9 mouse cellular contexts compared by ENCODE assay signal in genomic region chr4:57462378-57462777, GRCm38 (mm10). TPM values are rescaled to one million over a fixed set of nuclear protein-coding genes. Genes with fewer than 3 reads are reported as not detected.
DNase-seq lines count a peak whose midpoint lies in the region; ATAC-seq and TF ChIP-seq lines count a peak whose summit lies in the region.
"Had no signal": no experiment of that assay in that cellular context is flagged by ENCODE, and none has a peak within 500 bp of the region (broad histone marks: within the 10 kb centered on the region; RNA-seq: fewer than 3 reads in every experiment).

No protein-coding gene starts in this region.

- H3K4me3 ChIP-seq in ES-E14 (ENCODE audit: insufficient read depth in 1 of 2, low read depth in 1 of 2, low read length in 2 of 2, poor library complexity in 1 of 2, severe bottlenecking in 1 of 2), result no peak overlapping the region
- no peak overlapping the region for H3K4me3 ChIP-seq in lung, adult 2 months (replicated peaks; ENCODE audit: extremely low read depth, low read depth, low read length)
- H3K4me3 ChIP-seq in hindbrain, embryonic 12.5 days, result no peak overlapping the region
- H3K4me3 ChIP-seq: myocyte had no signal

- in situ Hi-C loops in ES-E14 (cut with MboI; ENCODE audit: low sequenced_read_pairs in 2 of 2, unreplicated experiment in 2 of 2), result no loop called here

- WGBS in lung, adult 2 months, result 55% methylated on average over 3 of the region's 3 CpGs
- 61% methylated on average over 3 of the region's 3 CpGs for WGBS in hindbrain, embryonic 12.5 days

- no peak for ATAC-seq in erythroid progenitor cell, adult 5-6 weeks (replicated peaks; ENCODE audit: low FRiP score, poor library complexity, severe bottlenecking)
- ATAC-seq in megakaryocyte progenitor cell, adult 5-6 weeks (replicated peaks; ENCODE audit: poor library complexity), result no peak
- no peak for ATAC-seq in hindbrain, embryonic 12.5 days (ENCODE audit: low FRiP score)

- no peak overlapping the region for H3K9ac ChIP-seq in ES-E14 (ENCODE audit: insufficient read depth, low read depth, low read length, poor library complexity, severe bottlenecking)
- no peak overlapping the region for H3K9ac ChIP-seq in hindbrain, embryonic 12.5 days

- no peak overlapping the region for H3K27ac ChIP-seq in ES-E14 (ENCODE audit: insufficient read depth, low read depth, low read length, poor library complexity, severe bottlenecking)
- H3K27ac ChIP-seq in hindbrain, embryonic 12.5 days, result no peak overlapping the region

- H3K4me2 ChIP-seq in hindbrain, embryonic 12.5 days (replicated peaks), result no peak overlapping the region

- no peaks in the 10 kb centered on the region for H3K27me3 ChIP-seq in hindbrain, embryonic 12.5 days

- 0 out of 2 replicates have a peak, but pooled peaks have one; percentile 2 for TF ChIP-seq CTCF in lung, adult 2 months (IDR thresholded peaks at IDR 0.05; ENCODE audit: insufficient read depth, low read length)

- H3K36me3 ChIP-seq in ES-E14 (ENCODE audit: control insufficient read depth, insufficient read depth, low read length, poor library complexity, severe bottlenecking), result no peaks in the 10 kb centered on the region
- H3K36me3 ChIP-seq in hindbrain, embryonic 12.5 days, result no peaks in the 10 kb centered on the region

- no peaks in the 10 kb centered on the region for H3K4me1 ChIP-seq in ES-E14 (ENCODE audit: control insufficient read depth in 2 of 2, insufficient read depth in 2 of 2, low read length in 2 of 2, poor library complexity in 1 of 2)
- H3K4me1 ChIP-seq in lung, adult 2 months (ENCODE audit: control insufficient read depth, insufficient read depth, low read length), result no peaks in the 10 kb centered on the region
- no peaks in the 10 kb centered on the region for H3K4me1 ChIP-seq in hindbrain, embryonic 12.5 days

- TF ChIP-seq POLR2A in lung, adult 2 months (IDR thresholded peaks at IDR 0.05; ENCODE audit: borderline replicate concordance, extremely low read depth, low read depth, low read length), result no peak

- H3K9me3 ChIP-seq in ES-E14 (ENCODE audit: control insufficient read depth, insufficient read depth, low read depth, low read length), result no peaks in the 10 kb centered on the region
- no peaks in the 10 kb centered on the region for H3K9me3 ChIP-seq in hindbrain, embryonic 12.5 days (replicated peaks)

- DNase-seq in layer of hippocampus, postnatal 10 days (ENCODE audit: low spot score in 2 of 2), result peak; percentile 22 to 38
- DNase-seq in layer of hippocampus, adult 9-10 months (ENCODE audit: low spot score), result no peak
- peak; percentile 35 for DNase-seq in ES-E14 (ENCODE audit: low read depth, low spot score)
- DNase-seq in adrenal gland, postnatal 14 days, result peak; percentile 68
- DNase-seq in lung, adult 2 months, result no peak

TF ChIP-seq in ES-E14, 5 proteins besides CTCF, POLR2A, EP300 and RAD21:
- TF ChIP-seq CHD2 (IDR thresholded peaks at IDR 0.05; ENCODE audit: low read depth, low read length), result no peak
- no peak for TF ChIP-seq MAFK (IDR thresholded peaks at IDR 0.05; ENCODE audit: insufficient read depth, low read depth, low read length)
- TF ChIP-seq HCFC1 (IDR thresholded peaks at IDR 0.05; ENCODE audit: borderline replicate concordance, insufficient read depth, low read length), result no peak
- peak; percentile 57; the same call in 1 of the 2 replicates for TF ChIP-seq ZC3H11A (IDR thresholded peaks at IDR 0.05; ENCODE audit: borderline replicate concordance, low read depth, low read length)
- TF ChIP-seq ZNF384 (IDR thresholded peaks at IDR 0.05; ENCODE audit: low read depth, low read length), result no peak

RNA-seq across cellular contexts. Expression of gene Palm2, which starts 28.3 kb away (rescaled TPM):
- total RNA-seq in layer of hippocampus, postnatal 10 days (2021), result 10 to 100 TPM; 45.6 to 56.3 TPM
- total RNA-seq in ES-E14 (2012; rRNA removed), result 1.8 and 2.2 TPM in 2 replicates
- 24.2 and 36.0 TPM in 2 replicates for total RNA-seq in adrenal gland, postnatal 14 days (2021)
- 0.27 and 0.49 TPM in 2 replicates for polyA plus RNA-seq in lung, adult 2 months (2012; rRNA removed)
- total RNA-seq in erythroid progenitor cell, adult 5-6 weeks (2015; ENCODE audit: low replicate concordance), result not detected in 2 replicates
- total RNA-seq in erythroid progenitor cell, adult 5-6 weeks (2017; ENCODE audit: low replicate concordance), result not detected in 2 replicates
- total RNA-seq in megakaryocyte progenitor cell, adult 5-6 weeks (2015), result not detected in 2 replicates
- total RNA-seq in megakaryocyte progenitor cell, adult 5-6 weeks (2017), result not detected in 2 replicates
- polyA plus RNA-seq in hindbrain, embryonic 12.5 days (2016; fragmentation: Nextera tagmentation; extraction: Ambion mirVana), result 6.0 and 6.4 TPM in 2 replicates

Comparison
In these comparisons a context has a peak if more than half of its experiments do, and no peak if none do; other contexts are left out.
1. DNase-seq: peak in layer of hippocampus, postnatal 10 days (2 of 2), ES-E14 (single experiment) and adrenal gland, postnatal 14 days (single experiment); none in layer of hippocampus, adult 9-10 months (single experiment) and lung, adult 2 months (single experiment).